Mouse (Mus musculus) lung, adult 2 months (tissue): ENCODE data around the gene Tas2r138. TPM values are rescaled to one million over a fixed set of nuclear protein-coding genes. Genes with fewer than 3 reads are reported as not detected.
A peak's percentile ranks its signal among the peaks of the same experiment; 100 is the strongest.
"Not testable (repeated sequence)": the region's sequence is repeated elsewhere in the genome, so short reads cannot be mapped to it uniquely, and the experiment has no call there.

ENCODE experiments used
- DNase-seq: peaks from one replicate; pipeline ENCODE4 v3.0.0; 2022
- H3K4me1 ChIP-seq: fragments of 200-500 bp; 2 replicates; pipeline ENCODE4 v1.6.1; 2011; ENCODE audit warnings: low read length; ENCODE audit not compliant: control insufficient read depth, insufficient read depth
- H3K4me3 ChIP-seq: fragments of 200-500 bp; replicated peaks from 2 replicates; pipeline ENCODE3; 2011; ENCODE audit warnings: low read depth, mild to moderate bottlenecking, control low read depth, low read length; ENCODE audit errors: extremely low read depth
- CTCF ChIP-seq: fragments of 200-500 bp; IDR thresholded peaks from 2 replicates; pipeline ENCODE4 v1.5.1; 2011; ENCODE audit warnings: mild to moderate bottlenecking, low read length, control low read depth; ENCODE audit not compliant: insufficient read depth
- POLR2A ChIP-seq: fragments of 200-500 bp; IDR thresholded peaks from 2 replicates; pipeline ENCODE4 v1.6.1; 2011; ENCODE audit warnings: low read depth, mild to moderate bottlenecking, control low read depth, low read length, borderline replicate concordance; ENCODE audit errors: extremely low read depth
- WGBS: fragments of 180-500 bp; shearing (Covaris S2); methylation state at CpG from one replicate; pipeline ENCODE4 v1.1.7; 2018; 5-methylcytosine and 5-hydroxymethylcytosine counted together
- polyA plus RNA-seq: library from polyadenylated mRNA; depleted of rRNA; stranded (reverse); fragments of >200 nt; gene quantifications from 2 replicates; pipeline ENCODE4 v1.2.3, GENCODE M21; 2012; rRNA removed

The Tas2r138 gene
- polyA plus RNA-seq, 1 experiment = not detected

DNA sequence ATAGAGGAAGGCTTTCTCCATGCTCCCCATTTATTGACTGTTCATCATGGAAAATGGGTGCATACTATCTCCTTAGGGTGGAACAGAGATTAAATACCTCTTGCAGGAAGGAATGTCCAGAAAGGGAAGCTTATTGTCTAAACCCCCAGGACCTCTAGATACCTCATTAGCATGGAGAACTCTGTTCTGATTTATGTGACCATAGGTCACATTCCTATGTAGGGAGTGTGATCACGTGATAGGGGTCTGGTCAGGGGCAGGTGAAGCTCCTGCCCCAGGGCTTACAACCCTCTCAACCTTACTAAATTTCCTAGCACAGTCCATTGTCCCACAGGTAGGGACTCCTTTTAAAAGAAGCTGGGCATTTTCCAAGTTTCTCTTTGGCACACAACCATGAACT lies 13.0 kb upstream of the Tas2r138 start:
- Histone ChIP-seq H3K4me1 (no peaks in the 10 kb centered on the region), H3K4me3 (no peak overlapping the region)
- TF ChIP-seq POLR2A (no peak), CTCF (no peak)
- DNase-seq = no peak
- 50% methylated on average over 1 of the region's 1 CpGs for WGBS

DNA sequence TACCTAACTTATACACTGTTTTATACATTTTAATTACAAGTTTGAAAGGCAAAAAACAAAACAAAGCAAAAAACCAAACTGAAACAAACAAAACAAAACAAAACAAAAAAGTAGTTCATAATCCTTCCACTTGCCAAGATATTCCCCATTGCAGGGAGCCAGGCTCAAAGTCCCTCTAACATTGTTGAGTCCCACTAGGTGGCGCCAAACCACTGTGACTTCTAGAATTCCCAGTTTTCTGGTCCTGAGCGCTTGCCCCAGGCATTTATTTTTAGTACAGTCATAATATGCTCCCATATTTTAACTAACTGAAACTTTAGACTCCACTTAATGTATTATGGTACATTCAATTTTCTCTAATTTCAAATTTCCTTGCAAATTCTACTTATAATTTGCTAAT lies 4.9 kb upstream of the Tas2r138 start:
- peak; percentile 27 for DNase-seq
- no peak for TF ChIP-seq POLR2A
- peak; percentile 48 for TF ChIP-seq CTCF
- no peak overlapping the region for H3K4me3 ChIP-seq
- H3K4me1 ChIP-seq = no peaks in the 10 kb centered on the region
- 5% methylated on average over 2 of the region's 2 CpGs for WGBS

DNA sequence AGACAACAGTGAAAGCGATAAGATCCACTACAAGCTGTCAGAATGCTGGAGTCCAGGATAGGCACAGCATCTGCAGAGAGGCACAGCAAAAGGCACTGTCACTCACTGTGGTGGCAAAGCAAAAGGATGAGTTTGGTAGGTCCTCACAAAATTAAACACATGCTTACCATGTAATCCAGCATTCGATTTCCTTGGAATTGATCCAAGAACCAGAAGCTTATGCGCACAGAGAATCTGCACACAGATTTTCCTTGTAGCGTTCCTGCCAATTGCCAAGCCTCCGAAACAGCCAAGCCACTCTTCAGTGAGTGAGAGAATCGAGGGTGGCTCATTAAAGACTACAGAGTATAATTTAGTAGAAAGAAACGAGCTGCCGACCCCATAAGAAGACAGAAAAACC lies 2.9 kb downstream of the Tas2r138 start:
- 69% methylated on average over 8 of the region's 8 CpGs for WGBS
- no peaks in the 10 kb centered on the region for H3K4me1 ChIP-seq
- DNase-seq = no peak
- no peak overlapping the region for H3K4me3 ChIP-seq
- TF ChIP-seq POLR2A = no peak

DNA sequence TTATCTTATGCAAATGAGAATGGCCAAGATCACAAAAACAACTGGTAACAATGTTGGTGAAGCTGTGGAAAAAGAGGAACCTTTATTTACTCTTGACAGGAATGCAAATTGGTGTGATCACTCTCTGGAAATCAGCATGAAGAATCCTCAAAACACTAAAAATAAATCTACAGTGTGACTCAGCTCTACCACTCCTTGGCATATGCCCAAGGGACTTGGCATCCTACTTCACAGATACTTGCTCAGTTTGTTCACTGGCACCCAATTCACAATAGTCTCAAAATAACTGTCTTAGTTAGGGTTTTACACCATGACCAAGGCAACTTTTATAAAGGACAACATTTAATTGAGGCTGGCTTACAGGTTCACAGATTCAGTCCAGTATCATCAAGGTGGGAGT lies 5.7 kb downstream of the Tas2r138 start:
- TF ChIP-seq POLR2A = no peak
- no peak for TF ChIP-seq CTCF
- no peaks in the 10 kb centered on the region for H3K4me1 ChIP-seq
- no peak overlapping the region for H3K4me3 ChIP-seq
- no peak for DNase-seq

DNA sequence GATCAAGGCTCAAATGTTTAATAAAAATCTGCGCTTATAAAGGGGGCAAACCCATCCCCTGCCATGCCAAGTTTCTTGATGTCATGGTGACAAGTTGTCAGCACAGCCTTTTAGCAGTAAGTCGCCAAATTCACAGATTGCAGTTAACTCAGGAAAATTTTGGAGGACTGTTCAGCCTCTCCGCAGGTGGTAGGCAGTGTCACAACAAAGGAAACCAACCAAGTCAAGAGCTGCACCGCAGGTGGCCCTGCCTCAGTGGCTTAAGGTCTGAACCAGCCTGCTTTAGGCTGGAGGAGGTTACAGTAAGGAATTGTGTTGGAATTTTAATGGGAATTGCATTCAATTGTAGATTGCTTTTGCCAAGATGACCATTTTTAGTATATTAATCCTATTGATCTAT lies 14.6 kb downstream of the Tas2r138 start:
- DNase-seq, H3K4me3 ChIP-seq, H3K4me1 ChIP-seq: not testable (repeated sequence)
- WGBS = 38% methylated on average over 4 of the region's 4 CpGs

DNA sequence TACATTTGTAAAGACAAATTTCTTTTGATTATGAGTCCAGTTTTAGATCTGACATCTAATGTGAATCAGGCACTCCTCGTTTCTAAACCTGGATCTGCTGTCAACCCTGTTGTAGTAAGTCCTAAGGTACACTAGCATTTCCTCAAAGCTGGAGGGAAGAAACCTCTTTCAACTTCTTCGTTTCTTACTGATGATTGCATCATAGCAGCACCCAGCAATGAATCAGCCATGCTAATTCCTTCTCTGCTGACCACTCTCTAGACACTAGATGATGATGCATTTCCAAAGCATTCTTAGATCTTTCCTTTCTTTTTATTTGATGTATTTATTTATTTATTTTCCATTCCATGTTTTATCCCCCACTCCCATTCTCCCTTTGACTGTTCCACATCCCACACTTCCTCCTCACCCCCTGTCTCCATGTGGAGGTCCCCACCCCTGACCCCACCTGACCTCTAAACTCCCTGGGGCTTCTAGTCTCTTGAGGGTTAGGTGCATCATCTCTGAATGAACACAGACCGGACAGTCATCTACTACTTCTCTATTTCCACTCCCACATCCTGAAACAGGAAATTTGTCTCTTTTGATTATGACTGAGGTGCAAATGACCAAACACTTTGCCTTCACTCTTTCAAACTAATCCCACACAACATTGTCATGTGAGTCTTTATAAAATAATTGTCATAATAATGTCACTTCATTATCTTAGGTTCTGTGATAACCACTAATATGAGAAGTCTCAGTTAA lies 18.1 kb downstream of the Tas2r138 start:
- no peaks in the 10 kb centered on the region for H3K4me1 ChIP-seq
- no peak for TF ChIP-seq POLR2A
- TF ChIP-seq CTCF = no peak
- no peak for DNase-seq
- H3K4me3 ChIP-seq = no peak overlapping the region
- whole genome bisulfite sequencing = 48% methylated on average over 3 of the region's 3 CpGs

DNA sequence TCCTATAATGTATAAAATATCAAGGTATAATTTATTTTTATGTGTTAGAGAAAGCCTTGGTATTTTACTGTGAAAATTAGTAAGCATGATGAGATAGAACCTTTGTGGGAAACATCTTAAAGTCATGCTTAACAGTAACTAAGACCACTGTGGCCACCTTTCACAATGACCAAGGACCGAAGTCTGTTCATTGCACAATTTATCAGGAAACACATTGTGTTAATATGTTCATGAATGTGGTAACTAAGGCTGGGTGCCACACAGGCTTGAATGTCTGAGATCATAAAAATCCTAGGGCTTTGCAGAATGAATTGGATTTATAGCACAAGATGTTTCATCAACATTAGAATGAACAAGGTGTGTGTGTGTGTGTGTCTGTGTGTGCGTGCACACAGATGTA lies 24.8 kb downstream of the Tas2r138 start:
- 93% methylated on average over 2 of the region's 2 CpGs for WGBS
- H3K4me3 ChIP-seq = no peak overlapping the region
- no peak for DNase-seq
- no peaks in the 10 kb centered on the region for H3K4me1 ChIP-seq
- no peak for TF ChIP-seq POLR2A
- no peak for TF ChIP-seq CTCF

DNA sequence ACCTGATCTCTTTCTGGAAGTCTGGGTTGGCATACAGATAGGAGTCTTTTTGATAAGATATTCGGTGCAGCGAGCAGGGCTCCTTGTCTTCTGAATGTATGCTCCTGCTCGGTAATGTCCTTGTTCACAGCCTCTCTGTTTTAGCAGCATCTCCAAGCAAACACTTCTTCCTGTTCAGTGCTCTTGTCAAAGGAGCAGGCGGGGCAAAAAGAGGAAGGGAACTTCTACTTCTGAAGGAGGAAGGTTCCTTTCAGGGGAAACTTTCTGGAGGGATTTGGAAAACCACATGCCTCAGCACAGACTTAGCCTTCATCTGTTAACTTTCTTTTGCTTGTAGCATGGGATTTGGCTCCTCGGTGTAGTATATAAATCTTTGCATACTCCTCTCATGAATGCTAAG lies 27.5 kb downstream of the Tas2r138 start, which contains the start of gene Clec5a:
Gene Clec5a, minus strand, starts transcription at position 177 of the 400 bp plus-strand sequence.
- 49% methylated on average over 5 of the region's 5 CpGs for WGBS
- Histone ChIP-seq H3K4me3 (no peak within 1 kb of the TSS), H3K4me1 (no peaks in the 10 kb centered on the region)
- TF ChIP-seq CTCF (no peak), POLR2A (no peak)
- DNase-seq = no peak

DNA sequence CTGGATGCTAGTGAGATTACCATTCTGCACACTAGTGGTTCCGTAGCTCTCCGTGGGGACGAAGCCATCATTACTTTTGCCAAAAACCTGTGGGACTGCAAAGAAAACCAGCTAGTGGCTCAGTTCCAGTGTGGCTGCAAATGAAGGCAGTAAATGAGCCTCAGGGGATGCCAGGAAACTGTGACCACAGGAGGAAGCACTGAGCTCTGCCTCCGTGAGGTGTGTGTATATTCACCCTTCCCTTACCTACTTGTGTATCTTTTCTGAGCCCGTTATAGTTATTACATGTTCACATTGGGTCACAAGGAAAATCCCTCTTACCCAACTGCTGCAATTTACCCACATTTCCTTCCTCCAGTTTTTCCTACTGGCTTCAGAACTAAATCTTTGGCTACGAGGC lies 28.8 kb downstream of the Tas2r138 start:
- H3K4me1 ChIP-seq = no peaks in the 10 kb centered on the region
- WGBS = 74% methylated on average over 6 of the region's 6 CpGs

DNA sequence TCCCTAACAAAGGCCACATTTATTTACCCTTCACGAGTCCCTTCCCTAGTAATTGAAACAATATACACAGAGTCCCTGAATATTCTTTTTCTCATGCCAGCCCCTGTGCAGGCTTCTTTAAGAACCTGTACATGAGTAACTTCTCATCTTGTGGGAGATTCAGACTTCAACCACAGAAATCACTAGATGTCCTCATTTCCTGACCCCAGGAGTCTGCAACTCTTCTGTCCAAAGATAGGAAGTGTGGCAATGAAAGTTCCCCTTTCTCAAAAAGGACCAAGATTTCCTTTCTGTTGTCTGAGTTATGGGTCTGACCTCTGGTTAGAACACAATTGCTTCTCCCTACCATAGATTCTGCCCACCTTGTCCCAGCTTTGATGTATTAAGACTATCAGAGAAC lies 36.8 kb downstream of the Tas2r138 start:
- no peak for DNase-seq
- TF ChIP-seq CTCF (no peak), POLR2A (no peak)
- no peak overlapping the region for H3K4me3 ChIP-seq
- H3K4me1 ChIP-seq = no peaks in the 10 kb centered on the region
- WGBS = 50% methylated on average over 1 of the region's 1 CpGs

More for the DNA sequence above, 28.8 kb downstream of the Tas2r138 start:
- no peak for DNase-seq
- no peak for TF ChIP-seq CTCF
- no peak overlapping the region for H3K4me3 ChIP-seq

DNA sequence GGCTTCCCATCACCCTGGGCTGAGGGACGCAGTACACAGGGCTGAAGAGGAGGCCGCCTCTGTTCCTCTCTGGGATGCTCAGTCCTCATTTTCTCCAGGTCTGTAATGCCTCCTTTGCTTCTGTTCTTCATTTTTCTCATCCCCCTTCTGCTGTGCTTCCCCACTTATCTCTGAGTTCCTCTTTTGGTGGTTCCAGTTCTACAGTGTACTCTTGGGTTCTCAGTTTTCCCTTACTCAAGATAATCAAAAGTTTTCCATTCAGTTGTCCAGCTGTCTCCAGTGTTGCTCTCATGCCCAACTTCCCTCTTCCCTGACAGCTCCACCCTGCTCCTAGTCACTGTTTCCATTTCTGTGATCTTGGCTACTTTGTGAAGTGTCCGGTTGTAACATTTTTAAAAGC lies 39.5 kb downstream of the Tas2r138 start:
- TF ChIP-seq CTCF (no peak), POLR2A (no peak)
- no peaks in the 10 kb centered on the region for H3K4me1 ChIP-seq
- no peak for DNase-seq

DNA sequence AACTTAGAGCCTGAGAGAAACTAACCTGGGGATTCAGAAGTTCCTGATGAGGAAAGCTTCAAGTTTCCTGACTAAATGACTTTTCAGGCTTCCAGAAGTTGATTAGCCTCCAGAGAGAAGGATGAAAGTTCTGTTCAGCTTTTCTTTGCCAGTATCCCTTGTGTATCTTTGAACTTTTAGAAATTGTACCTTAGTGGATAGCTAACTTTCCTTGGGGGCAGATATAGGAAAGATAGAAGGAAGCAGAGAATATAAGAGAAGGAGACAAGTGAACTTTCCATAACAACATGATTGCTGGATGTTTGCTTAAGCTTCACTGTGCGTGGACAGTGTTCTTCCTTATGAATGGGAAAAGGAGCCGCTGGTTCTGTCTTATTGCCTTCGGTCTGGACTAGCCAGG lies 43.9 kb downstream of the Tas2r138 start, which contains the start of gene Olfr460:
Gene Olfr460, plus strand, starts transcription at position 301 of the 400 bp plus-strand sequence.
- no peak for DNase-seq
- TF ChIP-seq POLR2A = no peak
- TF ChIP-seq CTCF = no peak
- Histone ChIP-seq H3K4me3 (no peak within 1 kb of the TSS), H3K4me1 (no peaks in the 10 kb centered on the region)
- whole genome bisulfite sequencing = 74% methylated on average over 3 of the region's 3 CpGs

More for the DNA sequence above, 39.5 kb downstream of the Tas2r138 start:
- WGBS = 64% methylated on average over 3 of the region's 3 CpGs
- H3K4me3 ChIP-seq = no peak overlapping the region

Other genes starting within 250 kb of the Tas2r138 start
- 4.9 and 5.8 TPM in 2 replicates for gene E330009J07Rik, start 177.2 kb downstream of the Tas2r138 start, polyA plus RNA-seq
- gene Wee2, start 174.2 kb downstream of the Tas2r138 start, polyA plus RNA-seq = not detected in 2 replicates
- 7.5 and 9.7 TPM in 2 replicates for gene Ssbp1, start 142.0 kb downstream of the Tas2r138 start, polyA plus RNA-seq
- not detected in 2 replicates for gene Tas2r137, start 122.1 kb downstream of the Tas2r138 start, polyA plus RNA-seq
- not detected in 2 replicates for gene Tas2r108, start 119.8 kb downstream of the Tas2r138 start, polyA plus RNA-seq
- not detected in 2 replicates for gene Prss37, start 93.8 kb downstream of the Tas2r138 start, polyA plus RNA-seq
- gene Olfr461, start 58.3 kb downstream of the Tas2r138 start, polyA plus RNA-seq = not detected in 2 replicates
- gene Olfr460, start 43.8 kb downstream of the Tas2r138 start, polyA plus RNA-seq = not detected in 2 replicates
- 0.50 and 1.5 TPM in 2 replicates for gene Clec5a, start 27.5 kb downstream of the Tas2r138 start, polyA plus RNA-seq
- 0.23 and 0.36 TPM in 2 replicates for gene Mgam, start 15.5 kb upstream of the Tas2r138 start, polyA plus RNA-seq